Mouse (Mus musculus) lung, embryonic 16.5 days (tissue): ENCODE data around the gene Tstd2. TPM values are rescaled to one million over a fixed set of nuclear protein-coding genes. Genes with fewer than 3 reads are reported as not detected.

Experiments
- ATAC-seq: fragments of 200-750 bp; cut with Nextera tagmentation; 2 replicates; pipeline ENCODE4 v1.8.0; 2017; ENCODE audit warnings: low read depth, mild to moderate bottlenecking, moderate library complexity
- H3K27ac ChIP-seq: fragments of 300-500 bp; sonication (generic); 2 replicates; pipeline ENCODE4 v1.5.1; 2014; ENCODE audit warnings: mild to moderate bottlenecking, control low read depth, low read length
- H3K27me3 ChIP-seq: fragments of 300-500 bp; sonication (generic); 2 replicates; pipeline ENCODE4 v1.6.1; 2014; ENCODE audit warnings: low read depth, low read length, mixed read lengths; ENCODE audit not compliant: control insufficient read depth, insufficient read depth
- H3K36me3 ChIP-seq: fragments of 300-500 bp; sonication (generic); 2 replicates; pipeline ENCODE4 v1.6.1; 2014; ENCODE audit warnings: low read length; ENCODE audit not compliant: control insufficient read depth, insufficient read depth
- H3K4me1 ChIP-seq: fragments of 300-500 bp; sonication (generic); replicated peaks from 2 replicates; pipeline ENCODE4 v1.6.1; 2014; ENCODE audit warnings: low read length, mixed read lengths; ENCODE audit not compliant: control insufficient read depth, insufficient read depth
- H3K4me2 ChIP-seq: fragments of 300-500 bp; sonication (generic); 2 replicates; pipeline ENCODE4 v1.6.1; 2014; ENCODE audit warnings: low read depth, low read length, control low read depth
- H3K4me3 ChIP-seq: fragments of 300-500 bp; sonication (generic); 2 replicates; pipeline ENCODE4 v1.5.1; 2014; ENCODE audit warnings: mild to moderate bottlenecking, low read length, control low read depth
- H3K9ac ChIP-seq: fragments of 300-500 bp; sonication (generic); 2 replicates; pipeline ENCODE4 v1.6.1; 2014; ENCODE audit warnings: low read length, control low read depth
- H3K9me3 ChIP-seq: fragments of 300-500 bp; sonication (generic); 2 replicates; pipeline ENCODE4 v1.6.1; 2016; ENCODE audit warnings: low read length; ENCODE audit not compliant: control insufficient read depth
- WGBS: fragments of 180-500 bp; shearing (Covaris S2); extraction: QIAGEN DNeasy Blood & Tissue Kit; methylation state at CpG from one replicate; pipeline ENCODE4 v1.1.7; 2014; 5-methylcytosine and 5-hydroxymethylcytosine counted together
- polyA plus RNA-seq: library from polyadenylated mRNA; unstranded; fragments of >200 nt; fragmentation: Nextera tagmentation; extraction: Ambion mirVana; gene quantifications from 2 replicates; pipeline ENCODE4 v1.2.1, GENCODE M21; 2015

Gene Tstd2
- polyA plus RNA-seq, 1 experiment from 2014 or later: 38.9 TPM

- Histone ChIP-seq H3K27ac (no peak overlapping the region), H3K9me3 (no peaks in the 10 kb centered on the region), H3K27me3 (no peaks in the 10 kb centered on the region), H3K9ac (no peak overlapping the region), H3K4me1 (no peaks in the 10 kb centered on the region), H3K36me3 (no peaks in the 10 kb centered on the region), H3K4me2 (no peak overlapping the region), H3K4me3 (no peak overlapping the region)
- no peak for ATAC-seq
- WGBS: 84% methylated on average over 5 of the region's 5 CpGs
Observed at GRCm38 (mm10) chr4:46092429-46093076, 45.9 kb downstream of the Tstd2 start.

GRCm38 (mm10) chr4:46089524-46090125 lies 48.9 kb downstream of the Tstd2 start:
- ATAC-seq: no peak
- H3K4me1 ChIP-seq: no peaks in the 10 kb centered on the region
- no peaks in the 10 kb centered on the region for H3K36me3 ChIP-seq

GRCm38 (mm10) chr4:46087852-46088251 lies 50.6 kb downstream of the Tstd2 start:
- Histone ChIP-seq H3K36me3 (no peaks in the 10 kb centered on the region), H3K4me3 (no peak overlapping the region), H3K4me2 (no peak overlapping the region), H3K9ac (no peak overlapping the region), H3K27me3 (no peaks in the 10 kb centered on the region), H3K27ac (no peak overlapping the region), H3K4me1 (no peaks in the 10 kb centered on the region), H3K9me3 (no peaks in the 10 kb centered on the region)
- no peak for ATAC-seq
- WGBS: 34% methylated on average over 5 of the region's 5 CpGs

More at GRCm38 (mm10) chr4:46089524-46090125, 48.9 kb downstream of the Tstd2 start:
- no peak overlapping the region for H3K4me3 ChIP-seq
- H3K9me3 ChIP-seq: no peaks in the 10 kb centered on the region
- H3K4me2 ChIP-seq: no peak overlapping the region
- H3K9ac ChIP-seq: no peak overlapping the region
- no peak overlapping the region for H3K27ac ChIP-seq
- WGBS: 91% methylated on average over 14 of the region's 14 CpGs
- no peaks in the 10 kb centered on the region for H3K27me3 ChIP-seq

- Histone ChIP-seq H3K9me3 (no peaks in the 10 kb centered on the region), H3K9ac (no peak overlapping the region), H3K4me2 (no peak overlapping the region), H3K36me3 (no peaks in the 10 kb centered on the region), H3K4me3 (no peak overlapping the region), H3K27me3 (no peaks in the 10 kb centered on the region), H3K27ac (no peak overlapping the region), H3K4me1 (no peaks in the 10 kb centered on the region)
- WGBS: 66% methylated on average over 7 of the region's 7 CpGs
- ATAC-seq: no peak
Observed at GRCm38 (mm10) chr4:46087427-46087771, 51.1 kb downstream of the Tstd2 start.

GRCm38 (mm10) chr4:46086718-46087426 lies 51.6 kb downstream of the Tstd2 start:
- Histone ChIP-seq H3K9ac (no peak overlapping the region), H3K4me3 (no peak overlapping the region)
- 70% methylated on average over 17 of the region's 18 CpGs for WGBS

GRCm38 (mm10) chr4:46085223-46085811 lies 53.2 kb downstream of the Tstd2 start:
- 69% methylated on average over 9 of the region's 9 CpGs for WGBS
- H3K36me3 ChIP-seq: no peaks in the 10 kb centered on the region

More at GRCm38 (mm10) chr4:46086718-46087426, 51.6 kb downstream of the Tstd2 start:
- H3K4me2 ChIP-seq: no peak overlapping the region
- no peak overlapping the region for H3K27ac ChIP-seq
- H3K4me1 ChIP-seq: no peaks in the 10 kb centered on the region
- no peaks in the 10 kb centered on the region for H3K27me3 ChIP-seq
- H3K36me3 ChIP-seq: no peaks in the 10 kb centered on the region
- ATAC-seq: no peak
- no peaks in the 10 kb centered on the region for H3K9me3 ChIP-seq

GRCm38 (mm10) chr4:46084416-46085172 lies 53.9 kb downstream of the Tstd2 start:
- Histone ChIP-seq H3K36me3 (no peaks in the 10 kb centered on the region), H3K4me3 (no peak overlapping the region), H3K9me3 (no peaks in the 10 kb centered on the region), H3K4me2 (no peak overlapping the region), H3K4me1 (no peaks in the 10 kb centered on the region), H3K27ac (no peak overlapping the region), H3K27me3 (no peaks in the 10 kb centered on the region), H3K9ac (no peak overlapping the region)
- no peak for ATAC-seq
- WGBS: 69% methylated on average over 9 of the region's 9 CpGs

More at GRCm38 (mm10) chr4:46085223-46085811, 53.2 kb downstream of the Tstd2 start:
- ATAC-seq: no peak
- H3K4me3 ChIP-seq: no peak overlapping the region
- H3K27ac ChIP-seq: no peak overlapping the region
- H3K9me3 ChIP-seq: no peaks in the 10 kb centered on the region
- no peak overlapping the region for H3K4me2 ChIP-seq
- H3K9ac ChIP-seq: no peak overlapping the region
- H3K27me3 ChIP-seq: no peaks in the 10 kb centered on the region
- H3K4me1 ChIP-seq: no peaks in the 10 kb centered on the region

GRCm38 (mm10) chr4:46082555-46082954 lies 55.9 kb downstream of the Tstd2 start:
- no peak overlapping the region for H3K9ac ChIP-seq
- ATAC-seq: no peak
- no peaks in the 10 kb centered on the region for H3K27me3 ChIP-seq
- no peaks in the 10 kb centered on the region for H3K4me1 ChIP-seq
- H3K36me3 ChIP-seq: no peaks in the 10 kb centered on the region
- no peak overlapping the region for H3K27ac ChIP-seq
- 62% methylated on average over 11 of the region's 11 CpGs for WGBS
- H3K9me3 ChIP-seq: no peaks in the 10 kb centered on the region
- no peak overlapping the region for H3K4me3 ChIP-seq
- no peak overlapping the region for H3K4me2 ChIP-seq

- Histone ChIP-seq H3K4me1 (no peaks in the 10 kb centered on the region), H3K4me2 (no peak overlapping the region), H3K27ac (no peak overlapping the region), H3K27me3 (no peaks in the 10 kb centered on the region), H3K4me3 (no peak overlapping the region), H3K9me3 (no peaks in the 10 kb centered on the region), H3K9ac (no peak overlapping the region), H3K36me3 (no peaks in the 10 kb centered on the region)
- whole genome bisulfite sequencing: 81% methylated on average over 4 of the region's 4 CpGs
- no peak for ATAC-seq
Observed at GRCm38 (mm10) chr4:46080261-46080660, 58.2 kb downstream of the Tstd2 start.
